15 mouse cellular contexts compared by ENCODE assay signal in the genomic region with DNA sequence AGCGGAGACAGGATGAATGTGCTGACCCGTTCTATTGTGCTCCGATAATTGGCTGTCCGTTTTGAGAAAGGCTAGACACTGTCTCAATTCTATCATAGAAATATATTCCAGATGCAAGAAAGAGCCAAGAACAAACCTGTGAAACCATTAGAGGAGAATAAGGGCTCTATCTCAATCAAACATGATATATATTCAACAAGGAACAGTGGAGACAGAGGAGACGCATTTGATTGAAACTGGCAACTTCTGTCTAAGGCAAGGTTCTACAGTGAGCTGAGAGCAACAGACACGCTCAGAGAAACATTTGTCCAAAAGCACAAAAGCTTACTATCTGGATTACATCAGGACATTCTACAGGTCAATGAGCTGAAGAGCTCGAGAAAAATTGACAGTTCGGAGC. TPM values are rescaled to one million over a fixed set of nuclear protein-coding genes. Genes with fewer than 3 reads are reported as not detected.
DNase-seq lines count a peak whose midpoint lies in the region; ATAC-seq lines count a peak whose summit lies in the region.
"Had no signal": no experiment of that assay in that cellular context is flagged by ENCODE, and none has a peak within 500 bp of the region (broad histone marks: within the 10 kb centered on the region; RNA-seq: fewer than 3 reads in every experiment).

No protein-coding gene starts in this region.

- ATAC-seq in embryonic facial prominence, embryonic 11.5 days (replicated peaks; ENCODE audit: insufficient number of reproducible peaks, low FRiP score, low TSS enrichment, low read depth) = no peak
- ATAC-seq in forebrain, embryonic 13.5 days = no peak
- no peak for ATAC-seq in hindbrain, embryonic 14.5 days (ENCODE audit: low FRiP score)
- no peak for ATAC-seq in midbrain, embryonic 14.5 days (ENCODE audit: low FRiP score, low TSS enrichment)
- ATAC-seq: inflammation-experienced regulatory T-cells, adult 6 months had no signal

- H3K36me3 ChIP-seq in embryonic facial prominence, embryonic 11.5 days (replicated peaks; ENCODE audit: control insufficient read depth, insufficient read depth, low read depth, low read length) = no peaks in the 10 kb centered on the region
- H3K36me3 ChIP-seq in forebrain, embryonic 13.5 days (ENCODE audit: poor library complexity, severe bottlenecking) = peaks cover 2% of the 10 kb centered on the region
- H3K36me3 ChIP-seq in hindbrain, embryonic 14.5 days (replicated peaks; ENCODE audit: control insufficient read depth, insufficient read depth) = 0 out of 2 replicates have a peak, but pooled peaks cover 7% of the 10 kb centered on the region
- no peaks in the 10 kb centered on the region; the same call in 1 of the 2 replicates for H3K36me3 ChIP-seq in midbrain, embryonic 14.5 days (ENCODE audit: control insufficient read depth, insufficient read depth, low read length)
- H3K36me3 ChIP-seq: neural tube, embryonic 15.5 days had no signal

- intact Hi-C loops in left cerebral cortex, postnatal 25 days (cut with DNase I) = no loop called here
- intact Hi-C loops in left cerebral cortex, postnatal 10 days (cut with DNase I) = loop anchor here (5.0 kb wide), 1 partner anchor 49 kb away; no protein-coding TSS in a partner anchor

- H3K4me2 ChIP-seq in embryonic facial prominence, embryonic 11.5 days (ENCODE audit: low read depth, low read length) = no peak overlapping the region
- peak overlapping the region; percentile 42 for H3K4me2 ChIP-seq in forebrain, embryonic 13.5 days
- no peak overlapping the region for H3K4me2 ChIP-seq in hindbrain, embryonic 14.5 days (replicated peaks)
- H3K4me2 ChIP-seq in midbrain, embryonic 14.5 days (ENCODE audit: low read length) = 0 out of 2 replicates have a peak overlapping the region, but pooled peaks have one; percentile 29
- H3K4me2 ChIP-seq: neural tube, embryonic 15.5 days had no signal

- H3K4me1 ChIP-seq in embryonic facial prominence, embryonic 11.5 days (ENCODE audit: control insufficient read depth, insufficient read depth, low read length) = peaks cover 13% of the 10 kb centered on the region
- peaks cover 84% of the 10 kb centered on the region for H3K4me1 ChIP-seq in forebrain, embryonic 13.5 days
- peaks cover 72% of the 10 kb centered on the region for H3K4me1 ChIP-seq in hindbrain, embryonic 14.5 days (replicated peaks; ENCODE audit: control insufficient read depth, insufficient read depth, low read length)
- H3K4me1 ChIP-seq in midbrain, embryonic 14.5 days (ENCODE audit: control insufficient read depth, insufficient read depth, low read length) = peaks cover 74% of the 10 kb centered on the region

- WGBS in embryonic facial prominence, embryonic 11.5 days = 43% methylated on average over 8 of the region's 8 CpGs
- WGBS in forebrain, embryonic 13.5 days = 17% methylated on average over 8 of the region's 8 CpGs
- 23% methylated on average over 8 of the region's 8 CpGs for WGBS in hindbrain, embryonic 14.5 days
- WGBS in midbrain, embryonic 14.5 days = 26% methylated on average over 8 of the region's 8 CpGs

- DNase-seq in embryonic facial prominence, embryonic 11.5 days (ENCODE audit: low spot score) = no peak
- no peak for DNase-seq in hindbrain, embryonic 14.5 days (ENCODE audit: low spot score)
- DNase-seq in midbrain, embryonic 14.5 days = no peak
- DNase-seq in spleen, postnatal 36 days (ENCODE audit: low spot score in 2 of 2) = no peak
- DNase-seq in left cerebral cortex, postnatal 25 days (ENCODE audit: low spot score in 2 of 2) = no peak
- no peak for DNase-seq in left cerebral cortex, postnatal 10 days (ENCODE audit: extremely low spot score in 1 of 2, low spot score in 2 of 2)
- DNase-seq in urinary bladder, adult 18-20 months (ENCODE audit: low spot score in 2 of 2) = no peak
- DNase-seq: cerebellum, adult 2 months; heart, adult 2 months; lung, postnatal 14 days had no signal

- H3K4me3 ChIP-seq in embryonic facial prominence, embryonic 11.5 days (ENCODE audit: low read depth, low read length) = no peak overlapping the region
- H3K4me3 ChIP-seq in forebrain, embryonic 13.5 days = no peak overlapping the region
- H3K4me3 ChIP-seq in hindbrain, embryonic 14.5 days (replicated peaks; ENCODE audit: low read length) = no peak overlapping the region
- H3K4me3 ChIP-seq in midbrain, embryonic 14.5 days (replicated peaks; ENCODE audit: low read depth, low read length) = no peak overlapping the region
- H3K4me3 ChIP-seq: gastrocnemius, adult 2 months; heart, adult 2 months; left cerebral cortex, adult 2 months; neural tube, embryonic 15.5 days had no signal

- no peaks in the 10 kb centered on the region for H3K27me3 ChIP-seq in embryonic facial prominence, embryonic 11.5 days (ENCODE audit: control insufficient read depth, insufficient read depth, low read length)
- H3K27me3 ChIP-seq in forebrain, embryonic 13.5 days = peaks cover 10% of the 10 kb centered on the region
- no peaks in the 10 kb centered on the region for H3K27me3 ChIP-seq in hindbrain, embryonic 14.5 days (ENCODE audit: control insufficient read depth, insufficient read depth, low read length)
- H3K27me3 ChIP-seq in midbrain, embryonic 14.5 days (ENCODE audit: control insufficient read depth, insufficient read depth, low read length) = no peaks in the 10 kb centered on the region
- H3K27me3 ChIP-seq: neural tube, embryonic 15.5 days had no signal

- H3K9ac ChIP-seq in embryonic facial prominence, embryonic 11.5 days (replicated peaks; ENCODE audit: low read length) = no peak overlapping the region
- peak overlapping the region; percentile 40; the same call in 1 of the 2 replicates for H3K9ac ChIP-seq in forebrain, embryonic 13.5 days
- 0 out of 2 replicates have a peak overlapping the region, but pooled peaks have one; percentile 24 for H3K9ac ChIP-seq in hindbrain, embryonic 14.5 days
- no peak overlapping the region for H3K9ac ChIP-seq in midbrain, embryonic 14.5 days (replicated peaks; ENCODE audit: low read length)
- H3K9ac ChIP-seq: neural tube, embryonic 15.5 days had no signal

- H3K27ac ChIP-seq in embryonic facial prominence, embryonic 11.5 days (replicated peaks; ENCODE audit: low read depth, low read length) = peak overlapping the region; percentile 48
- peak overlapping the region; percentile 80 for H3K27ac ChIP-seq in forebrain, embryonic 13.5 days
- peak overlapping the region; percentile 63; the same call in 1 of the 2 replicates for H3K27ac ChIP-seq in hindbrain, embryonic 14.5 days
- peak overlapping the region; percentile 73 for H3K27ac ChIP-seq in midbrain, embryonic 14.5 days (replicated peaks; ENCODE audit: low read depth, low read length)
- H3K27ac ChIP-seq: gastrocnemius, adult 2 months; heart, adult 2 months; left cerebral cortex, adult 2 months had no signal

- H3K9me3 ChIP-seq in embryonic facial prominence, embryonic 11.5 days (replicated peaks; ENCODE audit: control insufficient read depth, low read length) = no peaks in the 10 kb centered on the region
- no peaks in the 10 kb centered on the region for H3K9me3 ChIP-seq in forebrain, embryonic 13.5 days (replicated peaks)
- no peaks in the 10 kb centered on the region for H3K9me3 ChIP-seq in hindbrain, embryonic 14.5 days (ENCODE audit: control insufficient read depth, low read length)
- H3K9me3 ChIP-seq in midbrain, embryonic 14.5 days (ENCODE audit: control insufficient read depth, low read length) = no peaks in the 10 kb centered on the region
- H3K9me3 ChIP-seq: neural tube, embryonic 15.5 days had no signal

RNA-seq across cellular contexts. Expression of a gene that starts 18.2 kb away (rescaled TPM):
- 1,482 and 1,542 TPM in 2 replicates for polyA plus RNA-seq in embryonic facial prominence, embryonic 11.5 days (2014; fragmentation: Nextera tagmentation; extraction: Ambion mirVana)
- 6,508 and 7,407 TPM in 2 replicates for polyA plus RNA-seq in forebrain, embryonic 13.5 days (2015; fragmentation: Nextera tagmentation; extraction: Ambion mirVana)
- polyA plus RNA-seq in hindbrain, embryonic 14.5 days (2014; fragmentation: Nextera tagmentation; extraction: Ambion mirVana) = 4,569 and 4,588 TPM in 2 replicates
- 7,465 and 9,945 TPM in 2 replicates for polyA plus RNA-seq in midbrain, embryonic 14.5 days (2014; fragmentation: Nextera tagmentation; extraction: Ambion mirVana)
- 100 to 1,000 TPM; 234 to 293 TPM for total RNA-seq in left cerebral cortex, postnatal 25 days (2021)
- 100 to 1,000 TPM; 562 to 692 TPM for total RNA-seq in left cerebral cortex, postnatal 10 days (2021)

RNA-seq across cellular contexts. Expression of a gene that starts 29.4 kb away (rescaled TPM):
- polyA plus RNA-seq in embryonic facial prominence, embryonic 11.5 days (2014; fragmentation: Nextera tagmentation; extraction: Ambion mirVana) = 90.2 and 97.9 TPM in 2 replicates
- polyA plus RNA-seq in forebrain, embryonic 13.5 days (2015; fragmentation: Nextera tagmentation; extraction: Ambion mirVana) = 161 and 187 TPM in 2 replicates
- 285 and 323 TPM in 2 replicates for polyA plus RNA-seq in hindbrain, embryonic 14.5 days (2014; fragmentation: Nextera tagmentation; extraction: Ambion mirVana)
- polyA plus RNA-seq in midbrain, embryonic 14.5 days (2014; fragmentation: Nextera tagmentation; extraction: Ambion mirVana) = 353 and 397 TPM in 2 replicates
- 100 to 1,000 TPM; 111 to 112 TPM for total RNA-seq in left cerebral cortex, postnatal 25 days (2021)
- total RNA-seq in left cerebral cortex, postnatal 10 days (2021) = 100 to 1,000 TPM; 136 TPM

Comparison
In these comparisons a context has a peak if more than half of its experiments do, and no peak if none do; other contexts are left out.
1. H3K4me2 ChIP-seq: peak in forebrain, embryonic 13.5 days (single experiment) and midbrain, embryonic 14.5 days (single experiment); none in embryonic facial prominence, embryonic 11.5 days (single experiment) and hindbrain, embryonic 14.5 days (single experiment).
2. H3K9ac ChIP-seq: peak in forebrain, embryonic 13.5 days (single experiment) and hindbrain, embryonic 14.5 days (single experiment); none in embryonic facial prominence, embryonic 11.5 days (single experiment) and midbrain, embryonic 14.5 days (single experiment).
3. Peak in every context shown above with its lines, with median percentiles within 50 percentile points of each other: H3K27ac ChIP-seq.